Mouse (Mus musculus) MEL (cell line): Measurements from ENCODE around the gene Mcu. TPM values are rescaled to one million over a fixed set of nuclear protein-coding genes. Genes with fewer than 3 reads are reported as not detected.

Experiments used
- DNase-seq: peaks from one replicate; pipeline ENCODE4 v3.0.0; 2011; ENCODE audit warnings: low read depth, low spot score
- H3K27ac ChIP-seq: 2 replicates; pipeline ENCODE4 v1.5.1; 2012; ENCODE audit warnings: low read depth, mild to moderate bottlenecking, control low read depth, low read length, moderate library complexity; ENCODE audit not compliant: control insufficient read depth
- H3K27me3 ChIP-seq, 2 experiments: fragments of 150-350 bp in 1 of 2; sonication (generic) in 1 of 2; 2 replicates each; pipeline ENCODE4 v1.6.1; 2012; ENCODE audit warnings: low read length in 2 of 2, mild to moderate bottlenecking in 2 of 2, improper control_type of control experiment in 1 of 2, moderate library complexity in 1 of 2; ENCODE audit not compliant: insufficient read depth in 2 of 2, control insufficient read depth in 1 of 2
- H3K36me3 ChIP-seq, 2 experiments: 2 replicates each; pipeline ENCODE4 v1.6.1; 2012 to 2014; ENCODE audit warnings: low read length in 2 of 2, improper control_type of control experiment in 1 of 2, inconsistent platforms in 1 of 2, mild to moderate bottlenecking in 1 of 2; ENCODE audit not compliant: insufficient read depth in 2 of 2, control insufficient read depth in 1 of 2
- H3K4me1 ChIP-seq, 2 experiments: fragments of 150-350 bp in 1 of 2; sonication (generic) in 1 of 2; 2 replicates each; pipeline ENCODE4 v1.6.1; 2012; ENCODE audit warnings: low read length in 2 of 2, improper control_type of control experiment in 1 of 2, mild to moderate bottlenecking in 1 of 2; ENCODE audit not compliant: insufficient read depth in 2 of 2, control insufficient read depth in 1 of 2
- H3K4me3 ChIP-seq, 2 experiments: fragments of 150-350 bp in 1 of 2; sonication (generic) in 1 of 2; 2 replicates each; pipeline ENCODE4 v1.5.1; 2012; ENCODE audit warnings: low read depth in 2 of 2, low read length in 2 of 2, mild to moderate bottlenecking in 2 of 2, moderate library complexity in 2 of 2, control low read depth in 1 of 2, improper control_type of control experiment in 1 of 2; ENCODE audit not compliant: control insufficient read depth in 1 of 2, insufficient read depth in 1 of 2
- H3K79me2 ChIP-seq: 2 replicates; pipeline ENCODE4 v1.6.1; 2012; ENCODE audit warnings: mild to moderate bottlenecking, low read length, moderate library complexity; ENCODE audit not compliant: control insufficient read depth, poor library complexity, insufficient read depth
- H3K9ac ChIP-seq: 2 replicates; pipeline ENCODE4 v1.6.1; 2012; ENCODE audit warnings: low read depth, mild to moderate bottlenecking, control low read depth, low read length, moderate library complexity; ENCODE audit not compliant: control insufficient read depth, poor library complexity, severe bottlenecking
- H3K9me3 ChIP-seq: fragments of 150-350 bp; sonication (generic); replicated peaks from 2 replicates; pipeline ENCODE4 v1.6.1; 2012; ENCODE audit warnings: mild to moderate bottlenecking, low read length, improper control_type of control experiment, moderate library complexity; ENCODE audit not compliant: insufficient read depth
- CHD1 ChIP-seq: IDR thresholded peaks from 2 replicates; pipeline ENCODE4 v1.6.1; 2012; ENCODE audit warnings: low read depth, mild to moderate bottlenecking, inconsistent platforms, low read length, improper control_type of control experiment
- CHD2 ChIP-seq: IDR thresholded peaks from 2 replicates; pipeline ENCODE4 v1.6.1; 2011; ENCODE audit warnings: low read length, improper control_type of control experiment
- ELF1 ChIP-seq: IDR thresholded peaks from 2 replicates; pipeline ENCODE4 v1.6.1; 2014; ENCODE audit warnings: low read depth, mild to moderate bottlenecking, inconsistent platforms, low read length, improper control_type of control experiment, moderate library complexity
- EP300 ChIP-seq, 2 experiments: IDR thresholded peaks; 2 replicates each; pipeline ENCODE4 v1.6.1; 2011; ENCODE audit warnings: improper control_type of control experiment in 2 of 2, low read length in 2 of 2, low read depth in 1 of 2, mild to moderate bottlenecking in 1 of 2
- GABPA ChIP-seq: IDR thresholded peaks from 2 replicates; pipeline ENCODE4 v1.6.1; 2012; ENCODE audit warnings: low read depth, mild to moderate bottlenecking, inconsistent platforms, low read length, improper control_type of control experiment, moderate library complexity
- GATA1 ChIP-seq: IDR thresholded peaks from 2 replicates; pipeline ENCODE4 v1.6.1; 2011; ENCODE audit warnings: low read depth, low read length, improper control_type of control experiment
- HCFC1 ChIP-seq: IDR thresholded peaks from 2 replicates; pipeline ENCODE4 v1.6.1; 2012; ENCODE audit warnings: low read depth, mild to moderate bottlenecking, inconsistent platforms, low read length, improper control_type of control experiment, moderate library complexity
- KAT2A ChIP-seq: conservative IDR thresholded peaks from 2 replicates; pipeline ENCODE4 v1.6.1; 2012; ENCODE audit warnings: low read depth, low read length, improper control_type of control experiment, inconsistent platforms
- MAX ChIP-seq: IDR thresholded peaks from 2 replicates; pipeline ENCODE4 v1.6.1; 2011; ENCODE audit warnings: low read length, improper control_type of control experiment
- MEF2A ChIP-seq: IDR thresholded peaks from 2 replicates; pipeline ENCODE4 v1.6.1; 2014; ENCODE audit warnings: low read depth, mild to moderate bottlenecking, inconsistent platforms, low read length, improper control_type of control experiment; ENCODE audit not compliant: poor library complexity, insufficient replicate concordance, severe bottlenecking; ENCODE audit errors: extremely low read depth
- MXI1 ChIP-seq: IDR thresholded peaks from 2 replicates; pipeline ENCODE4 v1.6.1; 2011; ENCODE audit warnings: mild to moderate bottlenecking, low read depth, low read length, improper control_type of control experiment
- MYC ChIP-seq: IDR thresholded peaks from 2 replicates; pipeline ENCODE4 v1.6.1; 2011; ENCODE audit warnings: low read depth, mild to moderate bottlenecking, low read length, improper control_type of control experiment, moderate library complexity
- NELFE ChIP-seq: IDR thresholded peaks from 2 replicates; pipeline ENCODE4 v1.6.1; 2011; ENCODE audit warnings: low read depth, low read length, improper control_type of control experiment
- NRF1 ChIP-seq: IDR thresholded peaks from 2 replicates; pipeline ENCODE4 v1.6.1; 2014; ENCODE audit warnings: low read depth, mild to moderate bottlenecking, inconsistent platforms, low read length, improper control_type of control experiment, moderate library complexity; ENCODE audit not compliant: poor library complexity, insufficient read depth, severe bottlenecking
- POLR2A ChIP-seq, 2 experiments: IDR thresholded peaks; 2 replicates each; pipeline ENCODE4 v1.6.1; 2011 to 2012; ENCODE audit warnings: low read length in 2 of 2, mild to moderate bottlenecking in 2 of 2, control low read depth in 1 of 2, improper control_type of control experiment in 1 of 2, low read depth in 1 of 2, moderate library complexity in 1 of 2; ENCODE audit not compliant: control insufficient read depth in 1 of 2, insufficient read depth in 1 of 2, poor library complexity in 1 of 2
- POLR2AphosphoS2 ChIP-seq: IDR thresholded peaks from 2 replicates; pipeline ENCODE4 v1.6.1; 2011; ENCODE audit warnings: low read length, improper control_type of control experiment
- POLR2AphosphoS5 ChIP-seq: IDR thresholded peaks from 2 replicates; pipeline ENCODE4 v1.6.1; 2012; ENCODE audit warnings: low read depth, borderline replicate concordance, mild to moderate bottlenecking, inconsistent platforms, low read length, moderate library complexity, mixed read lengths
- RAD21 ChIP-seq: IDR thresholded peaks from 2 replicates; pipeline ENCODE4 v1.6.1; 2011; ENCODE audit warnings: mild to moderate bottlenecking, low read depth, low read length, improper control_type of control experiment
- TAL1 ChIP-seq: IDR thresholded peaks from 2 replicates; pipeline ENCODE4 v1.6.1; 2012; ENCODE audit warnings: mild to moderate bottlenecking, inconsistent platforms, low read length, moderate library complexity, mixed read lengths
- TBP ChIP-seq: IDR thresholded peaks from 2 replicates; pipeline ENCODE4 v1.8.0; 2011; ENCODE audit warnings: low read depth, low read length, improper control_type of control experiment
- TCF12 ChIP-seq: IDR thresholded peaks from 2 replicates; pipeline ENCODE4 v1.6.1; 2014; ENCODE audit warnings: low read depth, mild to moderate bottlenecking, inconsistent platforms, low read length, improper control_type of control experiment, moderate library complexity
- USF2 ChIP-seq, 2 experiments: IDR thresholded peaks; 2 replicates each; pipeline ENCODE4 v1.6.1; 2011 to 2012; ENCODE audit warnings: improper control_type of control experiment in 2 of 2, low read length in 2 of 2, borderline replicate concordance in 1 of 2, inconsistent platforms in 1 of 2, low read depth in 1 of 2, mild to moderate bottlenecking in 1 of 2; ENCODE audit not compliant: insufficient read depth in 1 of 2
- polyA plus RNA-seq, 2 experiments: library from polyadenylated mRNA; stranded (reverse) in 1 of 2; unstranded in 1 of 2; fragments of >175 nt in 1 of 2; fragments of >200 nt in 1 of 2; gene quantifications; 2 replicates each; pipeline versions ENCODE4 v1.2.1 to v1.2.4; 2012; ENCODE audit warnings: low replicate concordance in 2 of 2, low read depth in 1 of 2; ENCODE audit not compliant: insufficient read length in 2 of 2, insufficient read depth in 1 of 2, missing spikeins in 1 of 2
- total RNA-seq: library from RNA; depleted of rRNA; stranded (reverse); fragments of 300-350 nt; gene quantifications from 2 replicates; pipeline ENCODE4 v1.2.3, GENCODE M21; 2012

Mcu gene
- total and polyA plus RNA-seq, 3 experiments = 7.7 to 9.4 TPM; not detected in 1

DNA sequence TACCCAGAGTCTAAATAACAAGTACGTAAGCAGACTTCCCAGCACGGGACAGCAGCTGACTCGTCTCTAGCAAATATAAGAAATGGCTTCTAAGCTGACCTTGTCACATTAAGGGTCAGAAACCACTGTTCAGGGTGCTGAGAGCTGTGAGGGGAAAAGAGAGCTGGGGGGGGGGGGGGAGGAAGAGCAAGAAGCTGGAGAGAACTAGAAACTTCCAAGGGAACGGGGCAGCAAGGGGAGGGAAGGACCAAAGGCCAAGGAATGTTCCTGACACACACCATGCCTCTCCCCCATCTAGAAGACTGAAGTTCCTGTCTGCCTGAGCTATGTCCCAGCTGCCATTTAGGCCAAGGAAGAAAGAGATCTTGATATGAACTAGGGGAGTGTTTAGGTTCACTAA, 190.1 kb downstream of the Mcu start:
- H3K9me3 ChIP-seq = no peaks in the 10 kb centered on the region
- H3K4me3 ChIP-seq = no peak overlapping the region
- H3K4me1 ChIP-seq = peaks cover under 1 to 21% of the 10 kb centered on the region in 2 experiments
- peaks cover 0 to 7% of the 10 kb centered on the region in 2 experiments; a peak in 2 of 4 replicates for H3K36me3 ChIP-seq
- H3K27ac ChIP-seq = no peak overlapping the region
- DNase-seq = no peak
- no peak for TF ChIP-seq HCFC1
- no peak for TF ChIP-seq NELFE
- TF ChIP-seq POLR2AphosphoS2 = no peak
- TF ChIP-seq GATA1 = no peak
- TF ChIP-seq MEF2A = no peak
- no peak for TF ChIP-seq TAL1
- no peak for TF ChIP-seq GABPA
- no peaks in the 10 kb centered on the region for H3K79me2 ChIP-seq
- H3K9ac ChIP-seq = no peak overlapping the region
- no peaks in the 10 kb centered on the region for H3K27me3 ChIP-seq

- Histone ChIP-seq H3K9ac (no peak overlapping the region), H3K27ac (no peak overlapping the region), H3K9me3 (no peaks in the 10 kb centered on the region), H3K27me3 (no peaks in the 10 kb centered on the region), H3K4me1 (peaks cover 0 to 17% of the 10 kb centered on the region in 2 experiments; a peak in 2 of 4 replicates), H3K79me2 (no peaks in the 10 kb centered on the region), H3K36me3 (peaks cover 0 to 4% of the 10 kb centered on the region in 2 experiments; a peak in 2 of 4 replicates), H3K4me3 (no peak overlapping the region)
- DNase-seq = no peak
- TF ChIP-seq CHD2 (no peak), ELF1 (no peak), TBP (no peak), RAD21 (no peak), CHD1 (no peak), NELFE (no peak), NRF1 (no peak), GATA1 (no peak), POLR2A (IDR thresholded peaks at IDR 0.05; ENCODE audit: control insufficient read depth in 1 of 2, insufficient read depth in 1 of 2, low read depth in 1 of 2, low read length in 2 of 2, poor library complexity in 1 of 2) (no peak), MYC (no peak), EP300 (IDR thresholded peaks at IDR 0.05; ENCODE audit: low read depth in 1 of 2, low read length in 2 of 2) (no peak), KAT2A (no peak), HCFC1 (no peak), POLR2AphosphoS5 (no peak), MAX (no peak), MXI1 (no peak), USF2 (IDR thresholded peaks at IDR 0.05; ENCODE audit: borderline replicate concordance in 1 of 2, insufficient read depth in 1 of 2, low read depth in 1 of 2, low read length in 2 of 2) (no peak), TCF12 (no peak)
Measured at GRCm38 (mm10) chr10:59425369-59425768, 191.1 kb downstream of the Mcu start.
